Mouse (Mus musculus) spleen, embryonic (tissue): Measurements from ENCODE around the gene Tas2r124.

Source experiments
- CTCF ChIA-PET: fragments of 350-600 bp; sonication (Branson Sonifier 250); formaldehyde crosslinking; loops from one replicate; lab custom pipeline; 2022; lab: Charles Lee

Gene Tas2r124

GRCm38 (mm10) chr6:132754430-132754829 is at the start of gene Tas2r124:
TSS of gene Tas2r124 (plus strand) at chr6:132754730.
- CTCF ChIA-PET = no interaction called here

DNA sequence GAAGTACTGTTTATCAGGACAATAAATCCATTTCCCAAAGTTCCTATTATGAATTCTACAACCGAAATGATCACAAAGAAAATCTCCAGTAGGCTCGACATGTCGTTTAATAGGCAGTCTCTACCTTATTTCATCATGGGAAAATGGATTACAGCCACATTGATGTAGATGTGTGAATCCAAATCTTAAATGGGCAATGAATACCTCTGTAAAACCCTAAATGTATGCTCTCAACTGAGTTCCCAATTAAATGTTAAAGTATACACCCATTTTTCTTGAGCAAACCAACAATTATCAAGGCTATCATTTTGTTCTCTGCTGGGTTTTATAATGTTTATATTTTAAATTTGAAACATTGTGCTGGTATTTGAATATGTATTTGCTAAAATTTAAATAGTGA is 42.7 kb upstream of the Tas2r124 start, which contains the start of gene Tas2r122:
TSS of gene Tas2r122 (minus strand) at position 101 of the 400 bp plus-strand sequence.
- CTCF ChIA-PET = no interaction called here

- CTCF ChIA-PET = no interaction called here
Observed at GRCm38 (mm10) chr6:132737935-132738334, 16.6 kb upstream of the Tas2r124 start, which contains the start of gene Tas2r115. TSS of gene Tas2r115 (minus strand) at chr6:132738035.

GRCm38 (mm10) chr6:132750206-132750605 is 4.3 kb upstream of the Tas2r124 start:
- CTCF ChIA-PET = no interaction called here

DNA sequence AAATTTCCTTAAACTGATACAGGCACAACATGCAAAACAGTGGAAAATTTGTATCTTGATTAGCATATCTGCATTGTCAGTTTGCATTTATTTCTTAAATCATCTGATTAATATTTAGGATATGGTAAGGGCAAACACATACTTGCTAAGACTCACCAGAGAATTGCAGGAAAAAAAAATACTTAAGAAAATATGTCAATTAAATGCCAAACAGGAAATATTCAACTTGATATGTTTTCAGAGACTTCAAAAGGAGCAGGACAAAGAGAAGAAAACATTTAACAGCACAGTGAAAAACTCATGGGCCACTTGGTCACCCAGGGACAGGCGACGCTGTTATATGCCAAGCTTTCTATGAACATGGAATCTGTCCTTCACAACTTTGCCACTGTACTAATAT is 7.3 kb downstream of the Tas2r124 start, which contains the start of gene Tas2r102:
TSS of gene Tas2r102 (plus strand) at position 301 of the 400 bp plus-strand sequence.
- CTCF ChIA-PET = no interaction called here

- CTCF ChIA-PET = no interaction called here
Observed at GRCm38 (mm10) chr6:132778062-132778461, 23.5 kb downstream of the Tas2r124 start, which contains the start of gene Tas2r136. TSS of gene Tas2r136 (minus strand) at chr6:132778162.

GRCm38 (mm10) chr6:132795393-132795792 is 40.9 kb downstream of the Tas2r124 start:
- CTCF ChIA-PET = no interaction called here

DNA sequence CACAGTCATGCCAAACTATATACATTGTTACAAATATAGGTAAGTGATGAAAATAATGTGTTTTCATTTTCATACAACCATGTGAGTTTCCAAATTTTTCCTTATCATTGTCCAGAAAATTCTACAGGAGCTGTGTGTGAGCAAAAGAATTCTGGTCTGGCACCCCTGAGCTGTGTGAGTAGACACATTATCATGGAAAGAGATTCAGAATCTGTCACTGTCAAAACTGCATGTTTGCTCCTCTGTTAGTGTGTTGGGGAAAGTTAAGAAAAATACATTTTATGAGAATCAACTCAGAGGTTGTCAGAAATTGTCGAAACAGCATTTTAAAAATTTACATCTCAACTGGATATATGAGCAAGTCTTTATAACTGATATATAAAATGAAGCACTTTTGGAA is 48.0 kb downstream of the Tas2r124 start, which contains the start of gene Tas2r117:
TSS of gene Tas2r117 (plus strand) at position 301 of the 400 bp plus-strand sequence.
- CTCF ChIA-PET = no interaction called here
